Mouse (Mus musculus) mouse trophoblast stem cell (cell line): ENCODE data around the gene Fam173b.

Source experiments
- in situ Hi-C, 2 experiments: fragments of 300-500 bp; cut with MseI, MboI; formaldehyde crosslinking; loops; 2 replicates in 1 of 2; 3 replicates in 1 of 2; pipeline ENCODE4 v1.15.1; 2025

Fam173b gene

GRCm38 (mm10) chr15:31601646-31602374, at the start of gene Fam173b, which contains the start of gene Cct5:
TSS of gene Fam173b (plus strand) at chr15:31601852.
TSS of gene Cct5 (minus strand) at chr15:31601804.
- in situ Hi-C loops = no loop called here

GRCm38 (mm10) chr15:31554855-31555254, 46.8 kb upstream of the Fam173b start:
- in situ Hi-C loops = no loop called here

- in situ Hi-C loops = no loop called here
Measured at GRCm38 (mm10) chr15:31561390-31561789, 40.3 kb upstream of the Fam173b start.

GRCm38 (mm10) chr15:31561976-31562375, 39.7 kb upstream of the Fam173b start:
- in situ Hi-C loops = no loop called here

GRCm38 (mm10) chr15:31562847-31563246, 38.8 kb upstream of the Fam173b start:
- in situ Hi-C loops = no loop called here

- in situ Hi-C loops = no loop called here
Measured at GRCm38 (mm10) chr15:31563577-31564546, 37.8 kb upstream of the Fam173b start.

GRCm38 (mm10) chr15:31565184-31565583, 36.5 kb upstream of the Fam173b start, which contains the start of gene Cmbl:
TSS of gene Cmbl (plus strand) at chr15:31565389.
- in situ Hi-C loops = no loop called here

- in situ Hi-C loops = no loop called here
Measured at GRCm38 (mm10) chr15:31565786-31566185, 35.9 kb upstream of the Fam173b start.

- in situ Hi-C loops = no loop called here
Measured at GRCm38 (mm10) chr15:31567431-31567830, 34.2 kb upstream of the Fam173b start.

- in situ Hi-C loops = no loop called here
Measured at GRCm38 (mm10) chr15:31568581-31568996, 33.1 kb upstream of the Fam173b start.

- in situ Hi-C loops = no loop called here
Measured at GRCm38 (mm10) chr15:31569325-31570022, 32.2 kb upstream of the Fam173b start.

- in situ Hi-C loops = no loop called here
Measured at GRCm38 (mm10) chr15:31570959-31571358, 30.7 kb upstream of the Fam173b start.

GRCm38 (mm10) chr15:31571906-31572722, 29.5 kb upstream of the Fam173b start:
- in situ Hi-C loops = no loop called here

GRCm38 (mm10) chr15:31573287-31573686, 28.4 kb upstream of the Fam173b start:
- in situ Hi-C loops = no loop called here

GRCm38 (mm10) chr15:31573692-31574091, 28.0 kb upstream of the Fam173b start:
- in situ Hi-C loops = no loop called here

- in situ Hi-C loops = loop anchor here (25.0 kb wide), 2 partner anchors 89 to 264 kb away; no protein-coding TSS in a partner anchor
Measured at GRCm38 (mm10) chr15:31576076-31576475, 25.6 kb upstream of the Fam173b start.

- in situ Hi-C loops = loop anchor here (25.0 kb wide), 2 partner anchors 94 to 269 kb away; no protein-coding TSS in a partner anchor
Measured at GRCm38 (mm10) chr15:31581086-31581485, 20.6 kb upstream of the Fam173b start.

- in situ Hi-C loops = loop anchor here (25.0 kb wide), 2 partner anchors 96 to 271 kb away; no protein-coding TSS in a partner anchor
Measured at GRCm38 (mm10) chr15:31583304-31584085, 18.2 kb upstream of the Fam173b start.

- in situ Hi-C loops = loop anchor here (5.0 to 25.0 kb wide), 3 partner anchors 98 to 273 kb away; no protein-coding TSS in a partner anchor
Measured at GRCm38 (mm10) chr15:31585238-31585637, 16.4 kb upstream of the Fam173b start.

GRCm38 (mm10) chr15:31586088-31586487, 15.6 kb upstream of the Fam173b start:
- in situ Hi-C loops = loop anchor here (5.0 to 25.0 kb wide), 3 partner anchors 99 to 274 kb away; no protein-coding TSS in a partner anchor
